Mouse (Mus musculus) ES-E14 (cell line): ENCODE data around the gene Zc3h10. TPM values are rescaled to one million over a fixed set of nuclear protein-coding genes. Genes with fewer than 3 reads are reported as not detected.
A peak's percentile ranks its signal among the peaks of the same experiment; 100 is the strongest.

Experiments used
- DNase-seq: peaks from one replicate; pipeline ENCODE4 v3.0.0-alpha.2; 2013; ENCODE audit warnings: low read depth, low spot score
- H3K27ac ChIP-seq: 2 replicates; pipeline ENCODE4 v1.5.1; 2012; ENCODE audit warnings: low read depth, mild to moderate bottlenecking, low read length, moderate library complexity, mixed read lengths; ENCODE audit not compliant: poor library complexity, insufficient read depth, severe bottlenecking
- H3K36me3 ChIP-seq: 2 replicates; pipeline ENCODE4 v1.6.1; 2012; ENCODE audit warnings: mild to moderate bottlenecking, low read length, moderate library complexity, mixed read lengths; ENCODE audit not compliant: control insufficient read depth, poor library complexity, insufficient read depth, severe bottlenecking
- H3K4me1 ChIP-seq, 2 experiments: fragments of 150-350 bp in 1 of 2; sonication (generic) in 1 of 2; 2 replicates each; pipeline ENCODE4 v1.6.1; 2012; ENCODE audit warnings: low read length in 2 of 2, mild to moderate bottlenecking in 1 of 2, mixed read lengths in 1 of 2; ENCODE audit not compliant: control insufficient read depth in 2 of 2, insufficient read depth in 2 of 2, poor library complexity in 1 of 2
- H3K4me3 ChIP-seq, 2 experiments: fragments of 150-350 bp in 1 of 2; sonication (generic) in 1 of 2; 2 replicates each; pipeline ENCODE4 v1.5.1; 2012; ENCODE audit warnings: low read length in 2 of 2, low read depth in 1 of 2, mild to moderate bottlenecking in 1 of 2, mixed read lengths in 1 of 2; ENCODE audit not compliant: insufficient read depth in 1 of 2, poor library complexity in 1 of 2, severe bottlenecking in 1 of 2
- H3K9ac ChIP-seq: 2 replicates; pipeline ENCODE4 v1.6.1; 2012; ENCODE audit warnings: low read depth, mild to moderate bottlenecking, low read length, mixed read lengths; ENCODE audit not compliant: poor library complexity, insufficient read depth, severe bottlenecking
- H3K9me3 ChIP-seq: fragments of 150-350 bp; sonication (generic); 2 replicates; pipeline ENCODE4 v1.6.1; 2012; ENCODE audit warnings: low read depth, mild to moderate bottlenecking, low read length; ENCODE audit not compliant: control insufficient read depth, insufficient read depth
- CHD2 ChIP-seq: IDR thresholded peaks from 2 replicates; pipeline ENCODE4 v1.6.1; 2014; ENCODE audit warnings: mild to moderate bottlenecking, low read depth, low read length, inconsistent platforms
- HCFC1 ChIP-seq: IDR thresholded peaks from 2 replicates; pipeline ENCODE4 v1.6.1; 2012; ENCODE audit warnings: low read length, inconsistent platforms, borderline replicate concordance; ENCODE audit not compliant: insufficient read depth
- MAFK ChIP-seq: IDR thresholded peaks from 2 replicates; pipeline ENCODE4 v1.6.1; 2014; ENCODE audit warnings: mild to moderate bottlenecking, low read depth, low read length, inconsistent platforms; ENCODE audit not compliant: insufficient read depth
- ZC3H11A ChIP-seq: IDR thresholded peaks from 2 replicates; pipeline ENCODE4 v1.6.1; 2012; ENCODE audit warnings: low read depth, mild to moderate bottlenecking, inconsistent platforms, low read length, borderline replicate concordance
- ZNF384 ChIP-seq: IDR thresholded peaks from 2 replicates; pipeline ENCODE4 v1.6.1; 2012; ENCODE audit warnings: low read depth, low read length, inconsistent platforms
- in situ Hi-C, 2 experiments: fragments of 600-800 bp; cut with MboI; formaldehyde crosslinking; loops; one replicate each; pipeline ENCODE4 v1.15.1; 2025; ENCODE audit warnings: low sequenced_read_pairs in 2 of 2, inconsistent platforms in 1 of 2; ENCODE audit not compliant: unreplicated experiment in 2 of 2
- total RNA-seq: library from RNA; depleted of rRNA; stranded (reverse); fragments of 300-350 nt; gene quantifications from 2 replicates; pipeline ENCODE4 v1.2.3, GENCODE M21; 2012

Zc3h10 gene
- total RNA-seq, 1 experiment: 18.8 TPM

GRCm38 (mm10) chr10:128579298-128579697, 31.7 kb upstream of the Zc3h10 start:
- no peak overlapping the region for H3K9ac ChIP-seq
- in situ Hi-C loops: no loop called here

GRCm38 (mm10) chr10:128578330-128578729, 30.8 kb upstream of the Zc3h10 start:
- H3K4me1 ChIP-seq: peaks cover 0 to 4% of the 10 kb centered on the region in 2 experiments; a peak in 1 of 4 replicates
- no peak overlapping the region; a peak in 1 of 4 replicates for H3K4me3 ChIP-seq
- in situ Hi-C loops: no loop called here
- no peak overlapping the region; the same call in 1 of the 2 replicates for H3K9ac ChIP-seq
- no peak for DNase-seq
- no peaks in the 10 kb centered on the region for H3K9me3 ChIP-seq
- no peak overlapping the region for H3K27ac ChIP-seq
- TF ChIP-seq ZC3H11A (no peak), MAFK (no peak), CHD2 (no peak), ZNF384 (no peak), HCFC1 (no peak)
- H3K36me3 ChIP-seq: peaks cover 38% of the 10 kb centered on the region

More at GRCm38 (mm10) chr10:128579298-128579697, 31.7 kb upstream of the Zc3h10 start:
- H3K36me3 ChIP-seq: peaks cover 31% of the 10 kb centered on the region
- no peak for DNase-seq
- H3K9me3 ChIP-seq: no peaks in the 10 kb centered on the region
- no peak overlapping the region for H3K27ac ChIP-seq
- TF ChIP-seq CHD2 (no peak), MAFK (no peak), ZNF384 (no peak), ZC3H11A (no peak), HCFC1 (no peak)
- peaks cover 0 to 12% of the 10 kb centered on the region in 2 experiments; a peak in 2 of 4 replicates for H3K4me1 ChIP-seq
- no peak overlapping the region for H3K4me3 ChIP-seq

GRCm38 (mm10) chr10:128575063-128575462, 27.5 kb upstream of the Zc3h10 start:
- in situ Hi-C loops: no loop called here
- H3K9ac ChIP-seq: no peak overlapping the region
- DNase-seq: peak; percentile 52

GRCm38 (mm10) chr10:128565788-128566531, 18.4 kb upstream of the Zc3h10 start, which contains the start of gene Pa2g4:
Gene Pa2g4, minus strand, starts transcription at chr10:128565987.
- TF ChIP-seq HCFC1: peak; percentile 99
- no peak for TF ChIP-seq ZC3H11A
- peak; percentile 16; the same call in 1 of the 2 replicates for TF ChIP-seq CHD2
- peak within 1 kb of the TSS; percentile 99 for H3K9ac ChIP-seq
- peaks cover 35% of the 10 kb centered on the region for H3K36me3 ChIP-seq
- H3K4me1 ChIP-seq: peaks cover 0 to 3% of the 10 kb centered on the region in 2 experiments; a peak in 2 of 4 replicates
- DNase-seq: peak; percentile 100
- H3K4me3 ChIP-seq: peak within 1 kb of the TSS; percentile 84 to 88
- H3K27ac ChIP-seq: peak within 1 kb of the TSS; percentile 86
- in situ Hi-C loops: no loop called here
- no peaks in the 10 kb centered on the region for H3K9me3 ChIP-seq

More at GRCm38 (mm10) chr10:128575063-128575462, 27.5 kb upstream of the Zc3h10 start:
- Histone ChIP-seq H3K36me3 (peaks cover 48% of the 10 kb centered on the region), H3K27ac (no peak overlapping the region), H3K4me3 (no peak overlapping the region), H3K4me1 (no peaks in the 10 kb centered on the region; a peak in 1 of 4 replicates), H3K9me3 (no peaks in the 10 kb centered on the region)
- no peak; the same call in 1 of the 2 replicates for TF ChIP-seq ZC3H11A
- TF ChIP-seq MAFK: no peak
- no peak for TF ChIP-seq HCFC1
- no peak for TF ChIP-seq CHD2
- TF ChIP-seq ZNF384: no peak
